Mouse (Mus musculus) G1E (cell line): ENCODE measurements at regions not wholly inside any gene's neighbourhood (a gene's known extent, or its start where the extent isn't known, plus 50 kb on each side); places are given as distances from the start of the nearest gene placed in this dataset.
"Not testable (repeated sequence)": the region's sequence is repeated elsewhere in the genome, so short reads cannot be mapped to it uniquely, and the experiment has no call there.

ENCODE experiments used
- ATAC-seq: 2 replicates; pipeline ENCODE4 v1.8.0; 2016; ENCODE audit warnings: mild to moderate bottlenecking; ENCODE audit not compliant: insufficient number of reproducible peaks, poor library complexity, low FRiP score, severe bottlenecking; ENCODE audit errors: extremely low read depth
- DNase-seq: peaks from one replicate; pipeline ENCODE4 v3.0.0; 2012; ENCODE audit warnings: low spot score
- H3K27me3 ChIP-seq: 2 replicates; pipeline ENCODE4 v1.6.1; 2012; ENCODE audit warnings: mild to moderate bottlenecking, low read length, inconsistent platforms; ENCODE audit not compliant: insufficient read depth
- H3K36me3 ChIP-seq: replicated peaks from 2 replicates; pipeline ENCODE3; 2012; ENCODE audit warnings: mild to moderate bottlenecking, inconsistent platforms
- H3K4me1 ChIP-seq: 2 replicates; pipeline ENCODE4 v1.6.1; 2012; ENCODE audit warnings: low read depth, low read length, inconsistent platforms, mixed read lengths; ENCODE audit not compliant: insufficient read depth
- H3K4me3 ChIP-seq: 2 replicates; pipeline ENCODE4 v1.5.1; 2012; ENCODE audit warnings: low read depth, mild to moderate bottlenecking, inconsistent platforms, low read length, moderate library complexity, mixed read lengths
- H3K9me3 ChIP-seq: replicated peaks from 2 replicates; pipeline ENCODE4 v1.6.1; 2012; ENCODE audit warnings: inconsistent platforms
- CTCF ChIP-seq: IDR thresholded peaks from 2 replicates; pipeline ENCODE4 v1.5.1; 2012; ENCODE audit warnings: low read depth, low read length, inconsistent platforms, mixed read lengths
- GATA1 ChIP-seq: IDR thresholded peaks from 2 replicates; pipeline ENCODE4 v1.6.1; 2012; ENCODE audit warnings: borderline replicate concordance, low read length, inconsistent platforms, mixed read lengths
- GATA2 ChIP-seq: IDR thresholded peaks from 2 replicates; pipeline ENCODE4 v1.6.1; 2012; ENCODE audit warnings: low read depth, low read length, inconsistent platforms, borderline replicate concordance
- POLR2AphosphoS5 ChIP-seq: IDR thresholded peaks from 2 replicates; pipeline ENCODE4 v1.6.1; 2012; ENCODE audit warnings: low read depth, low read length, inconsistent platforms; ENCODE audit not compliant: insufficient replicate concordance
- TAL1 ChIP-seq: conservative IDR thresholded peaks from 2 replicates; pipeline ENCODE4 v1.6.1; 2012; ENCODE audit warnings: low read depth, low read length, inconsistent platforms, mixed read lengths

DNA sequence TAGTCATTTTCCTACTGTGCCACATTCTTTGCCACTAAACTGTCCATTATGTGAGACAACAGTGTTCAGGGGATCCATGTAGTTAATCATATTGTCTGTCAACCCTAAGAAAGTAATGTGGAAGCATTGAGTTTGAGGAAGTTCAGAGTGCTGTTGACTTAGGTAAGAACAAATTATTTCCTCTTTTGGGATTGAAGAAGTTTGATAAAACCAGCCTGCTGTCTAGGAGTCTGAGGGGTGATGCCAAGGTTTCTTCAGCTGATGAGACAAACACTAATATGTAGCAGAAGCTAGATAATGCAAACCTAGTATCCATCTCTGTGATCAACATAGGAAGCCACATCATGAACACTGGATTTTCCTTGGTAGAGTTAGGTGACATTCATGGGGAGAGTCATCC is 127.0 kb upstream of the Kiz start:
- Histone ChIP-seq H3K4me1 (peaks cover 4% of the 10 kb centered on the region; the same call in 1 of the 2 replicates), H3K9me3 (no peaks in the 10 kb centered on the region), H3K4me3 (no peak overlapping the region), H3K36me3 (no peaks in the 10 kb centered on the region), H3K27me3 (no peaks in the 10 kb centered on the region)
- no peak for TF ChIP-seq POLR2AphosphoS5
- TF ChIP-seq CTCF = no peak
- TF ChIP-seq TAL1 = no peak
- no peak for TF ChIP-seq GATA2
- no peak for TF ChIP-seq GATA1
- no peak for ATAC-seq
- DNase-seq = no peak

DNA sequence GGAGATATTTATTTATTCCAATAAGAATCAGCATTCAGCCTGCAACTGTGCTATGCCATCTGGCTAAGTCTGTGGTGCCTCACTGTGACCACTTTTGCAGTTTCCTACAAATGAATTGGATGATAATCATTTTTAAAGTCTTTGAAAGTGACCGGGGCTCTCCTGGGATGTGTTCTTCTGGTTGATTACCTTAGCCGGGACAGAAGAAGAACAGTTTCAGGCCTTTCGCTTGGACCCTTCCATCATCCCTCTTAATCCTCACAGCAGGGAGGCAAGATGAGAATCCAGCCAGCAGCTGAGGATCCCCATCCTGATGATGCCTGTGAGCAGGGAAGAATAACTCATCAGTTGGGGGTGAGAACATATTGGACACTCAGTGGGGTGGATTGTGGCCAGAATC is 124.6 kb upstream of the Kiz start:
- TF ChIP-seq POLR2AphosphoS5 = no peak
- TF ChIP-seq GATA2 = no peak
- TF ChIP-seq GATA1 = no peak
- no peak for TF ChIP-seq CTCF
- TF ChIP-seq TAL1 = no peak
- no peaks in the 10 kb centered on the region for H3K27me3 ChIP-seq
- no peaks in the 10 kb centered on the region for H3K36me3 ChIP-seq
- DNase-seq (no peak), ATAC-seq (no peak)
- peaks cover 4% of the 10 kb centered on the region; the same call in 1 of the 2 replicates for H3K4me1 ChIP-seq
- no peak overlapping the region for H3K4me3 ChIP-seq
- H3K9me3 ChIP-seq = no peaks in the 10 kb centered on the region

DNA sequence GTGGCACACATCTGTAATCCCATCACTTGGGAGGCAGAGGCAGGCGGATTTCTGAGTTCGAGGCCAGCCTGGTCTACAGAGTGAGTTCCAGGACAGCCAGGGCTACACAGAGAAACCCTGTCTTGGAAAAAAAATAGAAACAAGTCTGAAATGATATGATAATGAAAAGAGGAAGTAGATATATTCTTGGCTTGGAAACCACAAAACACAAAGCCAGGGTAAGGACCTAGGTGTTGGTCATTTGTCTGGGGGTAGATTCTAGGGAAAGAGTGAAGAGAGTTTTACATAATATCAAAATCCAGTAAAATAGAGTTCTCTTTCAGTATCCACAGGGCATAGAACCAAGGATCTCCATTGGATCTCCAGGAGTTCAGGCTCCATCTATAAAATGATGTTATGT is 122.8 kb upstream of the Kiz start:
- H3K9me3 ChIP-seq, H3K4me3 ChIP-seq, DNase-seq, H3K36me3 ChIP-seq, H3K4me1 ChIP-seq, H3K27me3 ChIP-seq: not testable (repeated sequence)
- peak; percentile 22; the same call in 1 of the 2 replicates for ATAC-seq

DNA sequence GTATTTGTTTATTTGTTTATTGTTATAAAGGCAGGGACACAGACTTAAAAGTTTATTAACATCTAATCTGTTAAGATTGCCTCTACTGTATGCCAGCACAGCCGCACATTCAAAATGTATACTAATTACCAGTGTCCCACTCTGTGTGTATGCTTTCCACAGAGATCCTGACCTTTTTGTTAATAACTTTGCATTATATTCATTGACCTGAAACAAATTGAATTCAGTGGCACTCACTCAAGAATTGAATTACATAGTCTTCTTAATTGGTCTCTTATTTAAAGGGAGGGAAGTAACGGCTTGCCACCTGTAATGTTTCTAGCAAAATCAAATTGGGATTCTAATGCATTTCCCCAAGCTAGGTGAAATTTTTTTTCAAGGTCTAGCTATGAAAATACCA is 111.3 kb upstream of the Kiz start:
- Histone ChIP-seq H3K36me3 (no peaks in the 10 kb centered on the region), H3K9me3 (no peaks in the 10 kb centered on the region), H3K27me3 (no peaks in the 10 kb centered on the region), H3K4me1 (no peaks in the 10 kb centered on the region), H3K4me3 (no peak overlapping the region)
- ATAC-seq (no peak), DNase-seq (no peak)
- TF ChIP-seq TAL1 (no peak), GATA2 (no peak), CTCF (no peak), GATA1 (no peak), POLR2AphosphoS5 (no peak)

DNA sequence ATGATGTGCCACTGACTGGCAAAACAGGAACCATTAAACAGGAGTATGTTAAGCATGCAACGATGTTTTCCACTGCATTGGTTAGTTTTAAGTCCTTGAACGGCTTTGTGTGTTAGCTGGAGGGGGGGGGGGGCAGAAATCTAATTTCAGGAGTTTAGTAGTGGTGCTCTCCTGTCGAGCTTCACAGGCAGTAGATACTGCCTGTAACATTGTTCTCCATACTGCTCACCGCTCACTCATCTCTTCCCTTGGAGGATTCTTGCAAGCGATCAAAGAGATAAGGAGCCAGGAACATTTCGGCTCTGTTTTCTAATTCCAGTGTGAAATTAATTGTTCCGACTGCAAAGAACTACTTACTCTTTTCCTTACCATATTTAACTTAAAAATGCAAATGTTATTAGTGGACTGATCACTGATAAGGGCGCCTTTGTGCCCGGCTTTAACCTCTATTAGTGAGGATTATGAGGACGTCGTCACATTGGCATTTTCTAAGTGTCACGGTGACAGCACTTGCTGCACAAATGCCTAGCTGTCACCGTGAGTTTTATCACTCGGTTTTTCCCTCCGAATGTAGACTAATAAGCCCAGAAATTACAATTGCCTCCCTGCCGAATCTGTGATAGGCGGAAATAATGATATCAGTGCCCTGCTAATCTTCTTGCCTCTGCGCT is 110.5 kb upstream of the Kiz start:
- Histone ChIP-seq H3K27me3 (no peaks in the 10 kb centered on the region), H3K36me3 (no peaks in the 10 kb centered on the region), H3K4me3 (no peak overlapping the region), H3K9me3 (no peaks in the 10 kb centered on the region), H3K4me1 (no peaks in the 10 kb centered on the region)
- ATAC-seq (no peak), DNase-seq (no peak)
- no peak for TF ChIP-seq GATA2
- no peak for TF ChIP-seq CTCF
- TF ChIP-seq POLR2AphosphoS5 = no peak
- TF ChIP-seq GATA1 = no peak
- no peak for TF ChIP-seq TAL1

DNA sequence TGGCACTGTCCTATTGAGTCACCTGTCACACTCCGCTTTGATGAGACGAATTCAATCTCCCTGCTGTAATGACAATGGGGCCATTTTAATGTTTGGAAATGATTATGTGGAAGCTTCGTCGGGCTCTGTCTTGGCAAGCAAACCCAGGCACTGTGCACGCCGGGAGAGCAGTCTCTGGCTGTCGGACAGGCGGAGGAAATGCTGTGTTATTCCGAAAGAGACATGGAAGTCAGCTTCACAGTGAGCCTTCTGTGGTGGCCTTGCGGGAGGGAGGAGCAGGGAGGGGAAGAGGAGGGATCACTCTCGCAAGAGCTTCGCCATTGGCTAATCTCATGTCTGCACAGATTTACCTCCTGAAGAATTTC is 110.0 kb upstream of the Kiz start:
- Histone ChIP-seq H3K27me3 (no peaks in the 10 kb centered on the region), H3K9me3 (no peaks in the 10 kb centered on the region), H3K36me3 (no peaks in the 10 kb centered on the region), H3K4me3 (no peak overlapping the region), H3K4me1 (no peaks in the 10 kb centered on the region)
- no peak for DNase-seq
- no peak for ATAC-seq
- TF ChIP-seq TAL1 (no peak), GATA1 (no peak), CTCF (no peak), POLR2AphosphoS5 (no peak), GATA2 (no peak)

DNA sequence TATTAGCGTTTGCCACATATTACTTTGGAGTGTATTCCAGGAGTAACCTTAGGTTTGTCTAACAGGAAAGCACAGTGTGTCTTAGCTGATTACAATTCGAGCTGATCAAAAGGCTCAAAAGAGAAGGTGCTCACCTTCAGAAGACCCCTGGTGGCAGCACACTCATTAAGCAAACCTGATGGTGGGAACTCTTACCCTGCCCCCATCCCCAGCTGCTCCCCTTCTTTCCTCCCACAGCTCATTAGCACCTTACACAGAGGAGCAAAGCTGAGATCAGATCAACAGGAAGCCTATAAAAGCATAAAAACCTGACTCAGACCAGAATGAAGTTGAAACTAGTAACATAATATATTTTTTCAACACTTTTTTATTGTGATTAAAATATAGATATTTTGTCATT is 101.7 kb upstream of the Kiz start:
- H3K4me3 ChIP-seq = no peak overlapping the region
- no peaks in the 10 kb centered on the region for H3K4me1 ChIP-seq
- DNase-seq = no peak
- ATAC-seq = no peak
- H3K36me3 ChIP-seq = no peaks in the 10 kb centered on the region
- no peaks in the 10 kb centered on the region for H3K27me3 ChIP-seq
- no peak for TF ChIP-seq GATA1
- no peak for TF ChIP-seq POLR2AphosphoS5
- no peak for TF ChIP-seq GATA2
- no peak for TF ChIP-seq TAL1
- TF ChIP-seq CTCF = no peak
- H3K9me3 ChIP-seq = no peaks in the 10 kb centered on the region
